Mouse (Mus musculus) hindbrain, embryonic 11.5 days (tissue): Measurements from ENCODE around the gene Zfp780b. TPM values are rescaled to one million over a fixed set of nuclear protein-coding genes. Genes with fewer than 3 reads are reported as not detected.
"Not testable (repeated sequence)": the region's sequence is repeated elsewhere in the genome, so short reads cannot be mapped to it uniquely, and the experiment has no call there.

Experiments used
- ATAC-seq: fragments of 200-750 bp; cut with Nextera tagmentation; 2 replicates; pipeline ENCODE4 v1.8.0; 2017; ENCODE audit warnings: mild to moderate bottlenecking, moderate TSS enrichment, moderate library complexity; ENCODE audit not compliant: low FRiP score
- DNase-seq: peaks from one replicate; pipeline ENCODE4 v3.0.0-alpha.2; 2015; ENCODE audit warnings: low spot score
- H3K27ac ChIP-seq: fragments of 300-500 bp; sonication (generic); 2 replicates; pipeline ENCODE4 v1.5.1; 2014; ENCODE audit warnings: mild to moderate bottlenecking, low read depth, low read length
- H3K27me3 ChIP-seq: fragments of 300-500 bp; sonication (generic); 2 replicates; pipeline ENCODE4 v1.6.1; 2014; ENCODE audit warnings: mild to moderate bottlenecking, low read length, moderate library complexity, mixed read lengths; ENCODE audit not compliant: control insufficient read depth, insufficient read depth
- H3K36me3 ChIP-seq: fragments of 300-500 bp; sonication (generic); 2 replicates; pipeline ENCODE4 v1.6.1; 2014; ENCODE audit warnings: mild to moderate bottlenecking, low read length, moderate library complexity, mixed read lengths; ENCODE audit not compliant: control insufficient read depth, insufficient read depth
- H3K4me1 ChIP-seq: fragments of 300-500 bp; sonication (generic); replicated peaks from 2 replicates; pipeline ENCODE4 v1.6.1; 2014; ENCODE audit warnings: low read length, mixed read lengths; ENCODE audit not compliant: control insufficient read depth, insufficient read depth
- H3K4me2 ChIP-seq: fragments of 300-500 bp; sonication (generic); replicated peaks from 2 replicates; pipeline ENCODE4 v1.6.1; 2014; ENCODE audit warnings: mild to moderate bottlenecking, low read depth, low read length
- H3K4me3 ChIP-seq: fragments of 300-500 bp; sonication (generic); 2 replicates; pipeline ENCODE4 v1.5.1; 2014; ENCODE audit warnings: low read depth, low read length
- H3K9ac ChIP-seq: fragments of 300-500 bp; sonication (generic); 2 replicates; pipeline ENCODE4 v1.6.1; 2014; ENCODE audit warnings: low read depth, low read length
- H3K9me3 ChIP-seq: fragments of 300-500 bp; sonication (generic); 2 replicates; pipeline ENCODE4 v1.6.1; 2016; ENCODE audit warnings: low read length; ENCODE audit not compliant: control insufficient read depth
- WGBS: fragments of 180-500 bp; shearing (Covaris S2); extraction: QIAGEN DNeasy Blood & Tissue Kit; methylation state at CpG from one replicate; pipeline ENCODE4 v1.1.7; 2014; 5-methylcytosine and 5-hydroxymethylcytosine counted together
- polyA plus RNA-seq: library from polyadenylated mRNA; unstranded; fragments of >200 nt; fragmentation: Nextera tagmentation; extraction: Ambion mirVana; gene quantifications from 2 replicates; pipeline ENCODE4 v1.2.1, GENCODE M21; 2014

Zfp780b gene
- polyA plus RNA-seq, 1 experiment from 2014 or later: 27.2 TPM

DNA sequence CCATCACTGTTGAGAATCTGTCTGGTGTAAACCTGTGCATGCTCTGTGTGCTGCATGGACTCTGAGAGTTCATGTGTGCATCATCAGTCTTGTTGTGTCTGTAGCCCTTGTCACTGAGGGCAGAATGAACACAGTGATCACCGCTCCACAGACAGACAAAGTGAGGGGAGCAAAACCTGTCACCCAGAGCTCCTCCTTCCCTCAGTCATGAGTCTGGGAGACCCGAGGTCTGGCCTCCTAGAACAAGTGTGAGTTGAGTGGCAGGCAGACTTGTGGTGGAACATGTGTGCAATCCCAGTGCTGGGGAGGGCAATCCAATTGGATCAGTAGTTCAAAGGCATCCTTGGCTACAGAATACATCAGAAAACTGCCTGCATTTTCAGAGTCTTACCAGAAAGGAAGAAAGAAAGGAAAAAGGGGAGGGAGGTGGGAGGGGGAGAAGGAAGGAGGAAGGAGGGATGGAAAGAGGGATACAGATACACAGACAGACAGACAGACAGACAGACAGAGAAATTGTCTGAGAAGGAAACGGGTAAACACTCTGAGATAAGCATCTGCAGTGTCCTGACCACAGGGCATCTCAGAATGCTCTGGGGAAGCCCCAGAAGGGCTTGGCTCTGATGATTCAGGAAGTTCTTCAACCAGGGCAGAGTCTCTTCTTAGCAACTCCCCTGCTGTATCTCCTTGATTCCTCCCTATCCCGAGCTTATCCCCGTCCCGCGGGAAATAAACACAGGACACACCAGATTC, 45.7 kb downstream of the Zfp780b start:
- no peak for ATAC-seq
- no peak overlapping the region for H3K4me2 ChIP-seq
- 24% methylated on average over 7 of the region's 7 CpGs for WGBS

GRCm38 (mm10) chr7:27928818-27929695, 49.9 kb downstream of the Zfp780b start, which contains the start of gene Zfp974:
Gene Zfp974, minus strand, starts transcription at chr7:27929460.
- no peak within 1 kb of the TSS for H3K27ac ChIP-seq

More for the DNA sequence above, 45.7 kb downstream of the Zfp780b start:
- Histone ChIP-seq H3K27ac (no peak overlapping the region), H3K36me3 (no peaks in the 10 kb centered on the region), H3K9me3 (no peaks in the 10 kb centered on the region), H3K9ac (no peak overlapping the region), H3K27me3 (no peaks in the 10 kb centered on the region), H3K4me1 (no peaks in the 10 kb centered on the region; the same call in 1 of the 2 replicates), H3K4me3 (no peak overlapping the region)
- DNase-seq: peak; percentile 22

GRCm38 (mm10) chr7:27927041-27927440, 51.9 kb downstream of the Zfp780b start:
- not testable (repeated sequence) for H3K4me1 ChIP-seq, H3K9me3 ChIP-seq, H3K4me2 ChIP-seq, ATAC-seq, H3K27me3 ChIP-seq, H3K27ac ChIP-seq, H3K9ac ChIP-seq, DNase-seq, H3K36me3 ChIP-seq, H3K4me3 ChIP-seq
- 40% methylated on average over 4 of the region's 4 CpGs for WGBS

More at GRCm38 (mm10) chr7:27928818-27929695, 49.9 kb downstream of the Zfp780b start, which contains the start of gene Zfp974:
- DNase-seq: peak; percentile 83
- Histone ChIP-seq H3K9me3 (no peaks in the 10 kb centered on the region), H3K4me3 (peak within 1 kb of the TSS; percentile 70), H3K27me3 (no peaks in the 10 kb centered on the region), H3K36me3 (no peaks in the 10 kb centered on the region), H3K4me1 (no peaks in the 10 kb centered on the region; the same call in 1 of the 2 replicates), H3K9ac (peak within 1 kb of the TSS; percentile 76), H3K4me2 (peak within 1 kb of the TSS; percentile 83)
- peak; percentile 87 for ATAC-seq
- 4% methylated on average over 40 of the region's 40 CpGs for WGBS

DNA sequence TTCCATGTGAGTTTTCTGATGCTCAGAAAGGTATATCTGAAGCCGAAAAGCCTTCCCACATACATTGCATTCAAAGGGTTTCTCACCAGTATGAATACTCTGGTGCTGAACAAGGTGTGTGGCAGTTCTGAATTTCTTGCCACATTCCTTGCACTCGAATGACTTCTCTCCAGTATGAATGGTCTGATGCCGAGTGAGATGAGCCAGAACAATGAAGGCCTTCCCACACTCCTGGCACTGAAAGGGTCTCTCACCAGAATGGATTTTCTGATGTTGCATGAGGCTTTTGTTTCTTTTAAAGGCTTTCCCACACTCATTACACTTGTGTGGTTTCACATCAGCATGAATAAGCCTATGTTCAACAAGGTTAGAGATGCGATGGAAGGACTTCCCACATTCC, 68.0 kb downstream of the Zfp780b start:
- not testable (repeated sequence) for H3K4me3 ChIP-seq, DNase-seq, ATAC-seq, H3K9ac ChIP-seq, H3K27me3 ChIP-seq, H3K9me3 ChIP-seq, H3K4me1 ChIP-seq, H3K4me2 ChIP-seq, H3K27ac ChIP-seq, H3K36me3 ChIP-seq
- WGBS: 71% methylated on average over 3 of the region's 4 CpGs

Other genes with a start within 250 kb of the Zfp780b start
- 90.6 and 93.9 TPM in 2 replicates for gene Zfp60, start 247.8 kb downstream of the Zfp780b start, polyA plus RNA-seq
- 2.4 and 2.6 TPM in 2 replicates for gene Zfp626, start 172.0 kb downstream of the Zfp780b start, polyA plus RNA-seq
- 12.5 and 12.9 TPM in 2 replicates for gene Zfp59, start 140.6 kb downstream of the Zfp780b start, polyA plus RNA-seq
- 2.2 and 2.6 TPM in 2 replicates for gene Zfp607a, start 121.6 kb downstream of the Zfp780b start, polyA plus RNA-seq
- 15.2 and 15.8 TPM in 2 replicates for gene Zfp974, start 49.7 kb downstream of the Zfp780b start, polyA plus RNA-seq
- gene Zfp850, start 34.9 kb upstream of the Zfp780b start, polyA plus RNA-seq: 7.1 and 9.3 TPM in 2 replicates
- 415 and 426 TPM in 2 replicates for gene Psmc4, start 70.9 kb upstream of the Zfp780b start, polyA plus RNA-seq
- 0.27 and 0.43 TPM in 2 replicates for gene Fcgbp, start 92.1 kb upstream of the Zfp780b start, polyA plus RNA-seq
- gene 9530053A07Rik, start 150.3 kb upstream of the Zfp780b start, polyA plus RNA-seq: 0.05 and 0.07 TPM in 2 replicates
- gene Fbl, start 190.5 kb upstream of the Zfp780b start, polyA plus RNA-seq: 38.3 and 45.9 TPM in 2 replicates
- 18.1 and 23.5 TPM in 2 replicates for gene Dyrk1b, start 200.3 kb upstream of the Zfp780b start, polyA plus RNA-seq